Mouse (Mus musculus) kidney, postnatal 4 days (tissue): ENCODE results near the gene Syt14.

Experiments used
- DNase-seq, 2 experiments: peaks; one replicate each; pipeline ENCODE4 v3.0.0; 2021; ENCODE audit warnings: mixed read lengths in 2 of 2

Syt14 gene

GRCm38 (mm10) chr1:193035371-193036238 lies at the start of gene Syt14:
TSS of gene Syt14 (minus strand) at chr1:193035775.
- peak; percentile 91 to 93 for DNase-seq

GRCm38 (mm10) chr1:193084016-193084415 lies 48.4 kb upstream of the Syt14 start:
- DNase-seq = no peak

- no peak for DNase-seq
Observed at GRCm38 (mm10) chr1:193083051-193083450, 47.5 kb upstream of the Syt14 start.

- DNase-seq = peak; percentile 10 to 20
Observed at GRCm38 (mm10) chr1:193082311-193082921, 46.8 kb upstream of the Syt14 start.

- DNase-seq = no peak
Observed at GRCm38 (mm10) chr1:193062618-193063017, 27.0 kb upstream of the Syt14 start.

GRCm38 (mm10) chr1:193060167-193060566 lies 24.6 kb upstream of the Syt14 start:
- DNase-seq = no peak

GRCm38 (mm10) chr1:193059596-193059995 lies 24.0 kb upstream of the Syt14 start:
- DNase-seq = no peak

GRCm38 (mm10) chr1:193054401-193054800 lies 18.8 kb upstream of the Syt14 start:
- no peak for DNase-seq

GRCm38 (mm10) chr1:193053065-193053464 lies 17.5 kb upstream of the Syt14 start:
- DNase-seq = no peak

- no peak for DNase-seq
Observed at GRCm38 (mm10) chr1:193047616-193048015, 12.0 kb upstream of the Syt14 start.

GRCm38 (mm10) chr1:193042760-193043295 lies 7.3 kb upstream of the Syt14 start:
- no peak for DNase-seq

- DNase-seq = peak; percentile 1 to 5
Observed at GRCm38 (mm10) chr1:193034951-193035370, 614 bp downstream of the Syt14 start.

- no peak for DNase-seq
Observed at GRCm38 (mm10) chr1:193024311-193024710, 11.3 kb downstream of the Syt14 start.

GRCm38 (mm10) chr1:193012351-193012750 lies 23.2 kb downstream of the Syt14 start:
- DNase-seq = no peak

GRCm38 (mm10) chr1:193011000-193011769 lies 24.4 kb downstream of the Syt14 start:
- DNase-seq = no peak

- no peak for DNase-seq
Observed at GRCm38 (mm10) chr1:193004581-193004980, 31.0 kb downstream of the Syt14 start.

GRCm38 (mm10) chr1:193003953-193004352 lies 31.6 kb downstream of the Syt14 start:
- DNase-seq = no peak

GRCm38 (mm10) chr1:193002307-193002706 lies 33.3 kb downstream of the Syt14 start:
- DNase-seq = no peak

GRCm38 (mm10) chr1:193001587-193001986 lies 34.0 kb downstream of the Syt14 start:
- no peak for DNase-seq

- no peak for DNase-seq
Observed at GRCm38 (mm10) chr1:193000908-193001307, 34.7 kb downstream of the Syt14 start.

- no peak for DNase-seq
Observed at GRCm38 (mm10) chr1:192994179-192994873, 41.2 kb downstream of the Syt14 start.

GRCm38 (mm10) chr1:192993491-192993890 lies 42.1 kb downstream of the Syt14 start:
- DNase-seq = no peak
